Mouse (Mus musculus) hindbrain, embryonic 11.5 days (tissue): ENCODE data around the gene Prl2c1. TPM values are rescaled to one million over a fixed set of nuclear protein-coding genes. Genes with fewer than 3 reads are reported as not detected.
"Not testable (repeated sequence)": the region's sequence is repeated elsewhere in the genome, so short reads cannot be mapped to it uniquely, and the experiment has no call there.

Experiments
- ATAC-seq: fragments of 200-750 bp; cut with Nextera tagmentation; 2 replicates; pipeline ENCODE4 v1.8.0; 2017; ENCODE audit warnings: mild to moderate bottlenecking, moderate TSS enrichment, moderate library complexity; ENCODE audit not compliant: low FRiP score
- DNase-seq: peaks from one replicate; pipeline ENCODE4 v3.0.0-alpha.2; 2015; ENCODE audit warnings: low spot score
- H3K27ac ChIP-seq: fragments of 300-500 bp; sonication (generic); 2 replicates; pipeline ENCODE4 v1.5.1; 2014; ENCODE audit warnings: mild to moderate bottlenecking, low read depth, low read length
- H3K27me3 ChIP-seq: fragments of 300-500 bp; sonication (generic); 2 replicates; pipeline ENCODE4 v1.6.1; 2014; ENCODE audit warnings: mild to moderate bottlenecking, low read length, moderate library complexity, mixed read lengths; ENCODE audit not compliant: control insufficient read depth, insufficient read depth
- H3K36me3 ChIP-seq: fragments of 300-500 bp; sonication (generic); 2 replicates; pipeline ENCODE4 v1.6.1; 2014; ENCODE audit warnings: mild to moderate bottlenecking, low read length, moderate library complexity, mixed read lengths; ENCODE audit not compliant: control insufficient read depth, insufficient read depth
- H3K4me1 ChIP-seq: fragments of 300-500 bp; sonication (generic); replicated peaks from 2 replicates; pipeline ENCODE4 v1.6.1; 2014; ENCODE audit warnings: low read length, mixed read lengths; ENCODE audit not compliant: control insufficient read depth, insufficient read depth
- H3K4me2 ChIP-seq: fragments of 300-500 bp; sonication (generic); replicated peaks from 2 replicates; pipeline ENCODE4 v1.6.1; 2014; ENCODE audit warnings: mild to moderate bottlenecking, low read depth, low read length
- H3K4me3 ChIP-seq: fragments of 300-500 bp; sonication (generic); 2 replicates; pipeline ENCODE4 v1.5.1; 2014; ENCODE audit warnings: low read depth, low read length
- H3K9ac ChIP-seq: fragments of 300-500 bp; sonication (generic); 2 replicates; pipeline ENCODE4 v1.6.1; 2014; ENCODE audit warnings: low read depth, low read length
- H3K9me3 ChIP-seq: fragments of 300-500 bp; sonication (generic); 2 replicates; pipeline ENCODE4 v1.6.1; 2016; ENCODE audit warnings: low read length; ENCODE audit not compliant: control insufficient read depth
- WGBS: fragments of 180-500 bp; shearing (Covaris S2); extraction: QIAGEN DNeasy Blood & Tissue Kit; methylation state at CpG from one replicate; pipeline ENCODE4 v1.1.7; 2014; 5-methylcytosine and 5-hydroxymethylcytosine counted together
- polyA plus RNA-seq: library from polyadenylated mRNA; unstranded; fragments of >200 nt; fragmentation: Nextera tagmentation; extraction: Ambion mirVana; gene quantifications from 2 replicates; pipeline ENCODE4 v1.2.1, GENCODE M21; 2014

Prl2c1 gene
- not detected in 2 replicates for polyA plus RNA-seq

GRCm38 (mm10) chr13:27849042-27849441 is at the start of gene Prl2c1:
Gene Prl2c1 (plus strand): TSS chr13:27849342.
- Histone ChIP-seq H3K9ac (no peak within 1 kb of the TSS), H3K9me3 (no peaks in the 10 kb centered on the region), H3K4me1 (no peaks in the 10 kb centered on the region), H3K27ac (no peak within 1 kb of the TSS), H3K36me3 (no peaks in the 10 kb centered on the region), H3K27me3 (no peaks in the 10 kb centered on the region), H3K4me2 (no peak within 1 kb of the TSS), H3K4me3 (no peak within 1 kb of the TSS)
- DNase-seq: no peak
- no peak for ATAC-seq
- WGBS: 97% methylated on average over 3 of the region's 3 CpGs

- no peaks in the 10 kb centered on the region for H3K4me1 ChIP-seq
- H3K36me3 ChIP-seq: no peaks in the 10 kb centered on the region
- no peak within 1 kb of the TSS for H3K4me2 ChIP-seq
- H3K27me3 ChIP-seq: no peaks in the 10 kb centered on the region
- no peak within 1 kb of the TSS for H3K4me3 ChIP-seq
- ATAC-seq (no peak), DNase-seq (no peak)
- 90% methylated on average over 1 of the region's 1 CpGs for WGBS
- H3K27ac ChIP-seq: no peak within 1 kb of the TSS
- no peak within 1 kb of the TSS for H3K9ac ChIP-seq
- no peaks in the 10 kb centered on the region for H3K9me3 ChIP-seq
Measured at GRCm38 (mm10) chr13:27801354-27801753, 47.8 kb upstream of the Prl2c1 start, which contains the start of gene Prl2a1. Gene Prl2a1 (plus strand): TSS chr13:27801654.

- H3K36me3 ChIP-seq: no peaks in the 10 kb centered on the region
- 80% methylated on average over 1 of the region's 1 CpGs for WGBS
Measured at GRCm38 (mm10) chr13:27802765-27803164, 46.4 kb upstream of the Prl2c1 start.

DNA sequence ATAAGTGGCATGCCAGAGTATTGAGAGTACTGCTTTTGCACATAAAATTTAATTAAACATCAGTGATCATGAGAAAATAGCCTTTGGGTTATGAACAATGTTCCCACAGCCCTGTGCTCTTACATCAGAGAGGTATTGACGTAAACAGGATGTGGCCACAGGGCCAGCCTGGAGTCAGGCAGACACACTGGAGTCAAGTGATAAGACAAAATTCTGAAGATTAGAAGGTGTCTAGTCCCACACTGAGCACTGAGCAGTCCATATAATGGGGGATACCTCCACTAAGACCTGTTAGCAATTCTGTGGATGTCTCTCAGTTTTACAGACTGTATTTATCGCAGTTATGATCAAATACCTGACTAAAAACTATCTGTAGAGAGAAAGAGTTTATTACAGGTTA is 55.1 kb downstream of the Prl2c1 start:
- H3K4me2 ChIP-seq, H3K9me3 ChIP-seq, H3K27me3 ChIP-seq, ATAC-seq, H3K27ac ChIP-seq, H3K4me1 ChIP-seq, H3K36me3 ChIP-seq, H3K4me3 ChIP-seq, H3K9ac ChIP-seq, DNase-seq: not testable (repeated sequence)
- WGBS: 90% methylated on average over 2 of the region's 2 CpGs

More at GRCm38 (mm10) chr13:27802765-27803164, 46.4 kb upstream of the Prl2c1 start:
- DNase-seq (no peak), ATAC-seq (no peak)
- Histone ChIP-seq H3K4me1 (no peaks in the 10 kb centered on the region), H3K27ac (no peak overlapping the region), H3K9ac (no peak overlapping the region), H3K27me3 (no peaks in the 10 kb centered on the region), H3K9me3 (no peaks in the 10 kb centered on the region), H3K4me3 (no peak overlapping the region), H3K4me2 (no peak overlapping the region)

Other genes with a start within 250 kb of the Prl2c1 start
- not detected in 2 replicates for gene Prl7b1, start 238.8 kb upstream of the Prl2c1 start, polyA plus RNA-seq
- gene Prl7a1, start 206.8 kb upstream of the Prl2c1 start, polyA plus RNA-seq: 0.28 TPM in 1 of 2 replicates, not detected in the other
- gene Prl7a2, start 181.3 kb upstream of the Prl2c1 start, polyA plus RNA-seq: not detected in 2 replicates
- gene Prl7d1, start 132.6 kb upstream of the Prl2c1 start, polyA plus RNA-seq: not detected in 2 replicates
- gene Prl7c1, start 68.5 kb upstream of the Prl2c1 start, polyA plus RNA-seq: not detected in 2 replicates
- gene Prl2a1, start 47.7 kb upstream of the Prl2c1 start, polyA plus RNA-seq: not detected in 2 replicates
- not detected in 2 replicates for gene Prl4a1, start 166.9 kb downstream of the Prl2c1 start, polyA plus RNA-seq